Mouse (Mus musculus) liver, embryonic 14.5 days (tissue): ENCODE data around the gene Phtf2.

ENCODE experiments used
- CTCF ChIP-seq: IDR thresholded peaks from 2 replicates; pipeline ENCODE4 v1.5.1; 2016; ENCODE audit warnings: antibody characterized with exemption, low read depth, control low read depth
- EP300 ChIP-seq: IDR thresholded peaks from 2 replicates; pipeline ENCODE4 v1.6.1; 2016; ENCODE audit warnings: antibody characterized with exemption, low read depth

GRCm38 (mm10) chr5:20810449-20810848 lies 71.5 kb downstream of the Phtf2 start:
- no peak for TF ChIP-seq EP300
- TF ChIP-seq CTCF: no peak
